Mouse (Mus musculus) heart, embryonic 15.5 days (tissue): ENCODE results near the gene Plagl1. TPM values are rescaled to one million over a fixed set of nuclear protein-coding genes. Genes with fewer than 3 reads are reported as not detected.

ENCODE experiments used
- ATAC-seq: fragments of 200-750 bp; cut with Nextera tagmentation; replicated peaks from 2 replicates; pipeline ENCODE4 v1.8.0; 2017; ENCODE audit warnings: low read depth, moderate TSS enrichment; ENCODE audit not compliant: insufficient number of reproducible peaks, insufficient read depth, low FRiP score
- H3K27ac ChIP-seq: fragments of 300-500 bp; sonication (generic); 2 replicates; pipeline ENCODE4 v1.5.1; 2015; ENCODE audit warnings: mild to moderate bottlenecking, inconsistent platforms
- H3K27me3 ChIP-seq: fragments of 300-500 bp; sonication (generic); 2 replicates; pipeline ENCODE4 v1.6.1; 2015; ENCODE audit warnings: inconsistent platforms
- H3K36me3 ChIP-seq: fragments of 300-500 bp; sonication (generic); 2 replicates; pipeline ENCODE4 v1.6.1; 2015; ENCODE audit warnings: mild to moderate bottlenecking, inconsistent platforms
- H3K4me1 ChIP-seq: fragments of 300-500 bp; sonication (generic); replicated peaks from 2 replicates; pipeline ENCODE4 v1.6.1; 2015; ENCODE audit warnings: inconsistent platforms
- H3K4me2 ChIP-seq: fragments of 300-500 bp; sonication (generic); 2 replicates; pipeline ENCODE4 v1.6.1; 2015; ENCODE audit warnings: inconsistent platforms, mild to moderate bottlenecking, moderate library complexity
- H3K4me3 ChIP-seq: fragments of 300-500 bp; sonication (generic); 2 replicates; pipeline ENCODE4 v1.5.1; 2015; ENCODE audit warnings: mild to moderate bottlenecking, inconsistent platforms
- H3K9ac ChIP-seq: fragments of 300-500 bp; sonication (generic); 2 replicates; pipeline ENCODE4 v1.6.1; 2015; ENCODE audit warnings: mild to moderate bottlenecking, inconsistent platforms
- H3K9me3 ChIP-seq: fragments of 300-500 bp; sonication (generic); replicated peaks from 2 replicates; pipeline ENCODE4 v1.6.1; 2016; ENCODE audit warnings: inconsistent platforms
- WGBS: fragments of 180-500 bp; shearing (Covaris S2); methylation state at CpG from one replicate; pipeline ENCODE4 v1.1.7; 2015; ENCODE audit warnings: mixed read lengths; 5-methylcytosine and 5-hydroxymethylcytosine counted together
- polyA plus RNA-seq: library from polyadenylated mRNA; unstranded; fragments of >200 nt; fragmentation: Nextera tagmentation; extraction: Ambion mirVana; gene quantifications from 2 replicates; pipeline ENCODE4 v1.2.1, GENCODE M21; 2015

The Plagl1 gene
- polyA plus RNA-seq, 1 experiment from 2014 or later, result 165 TPM

DNA sequence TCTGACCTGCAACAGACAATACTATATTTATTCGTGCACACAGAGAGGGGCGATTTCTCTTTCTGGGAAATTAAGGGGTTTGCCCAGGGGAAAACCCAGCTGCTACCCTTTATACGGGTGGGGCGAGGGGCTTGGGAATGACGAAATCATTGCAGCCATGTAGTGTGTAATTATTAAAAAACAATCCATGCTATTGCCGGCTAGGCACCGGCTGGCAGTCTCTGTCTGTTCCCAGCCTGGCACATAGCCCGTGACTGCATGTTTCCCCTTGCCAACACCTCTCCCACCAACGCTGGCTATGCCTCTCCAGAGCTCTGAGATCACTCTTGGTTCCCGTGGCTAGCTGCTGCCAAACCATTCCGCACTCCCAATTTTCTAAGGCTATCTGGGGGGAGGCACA is 15.6 kb upstream of the Plagl1 start:
- no peaks in the 10 kb centered on the region for H3K4me1 ChIP-seq
- H3K27me3 ChIP-seq, result no peaks in the 10 kb centered on the region
- no peaks in the 10 kb centered on the region for H3K9me3 ChIP-seq
- WGBS, result 80% methylated on average over 11 of the region's 11 CpGs
- H3K9ac ChIP-seq, result no peak overlapping the region
- H3K4me3 ChIP-seq, result no peak overlapping the region
- H3K36me3 ChIP-seq, result no peaks in the 10 kb centered on the region
- ATAC-seq, result no peak
- H3K4me2 ChIP-seq, result no peak overlapping the region
- H3K27ac ChIP-seq, result no peak overlapping the region

DNA sequence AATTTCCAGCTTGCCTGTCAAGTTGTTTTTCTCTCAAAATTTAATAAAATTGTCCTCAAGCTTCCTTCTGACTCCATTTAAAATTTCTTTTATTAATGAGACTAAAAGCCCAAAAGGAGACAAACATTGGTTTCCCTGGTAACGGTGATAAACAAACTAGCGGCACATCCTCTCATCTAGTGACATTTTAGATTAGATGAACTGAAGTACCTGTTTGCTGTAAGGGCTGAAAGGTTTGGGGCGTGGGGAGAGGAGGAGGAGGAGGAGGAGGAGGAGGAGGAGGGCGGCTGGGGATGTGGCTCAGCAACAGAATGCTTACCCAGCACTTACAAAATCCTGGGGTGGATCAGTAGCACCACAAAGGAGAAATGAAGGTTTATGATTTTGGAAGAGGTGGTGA is 12.5 kb upstream of the Plagl1 start:
- Histone ChIP-seq H3K4me3 (no peak overlapping the region), H3K4me1 (no peaks in the 10 kb centered on the region), H3K36me3 (no peaks in the 10 kb centered on the region), H3K4me2 (no peak overlapping the region), H3K27ac (no peak overlapping the region), H3K9me3 (no peaks in the 10 kb centered on the region), H3K9ac (no peak overlapping the region), H3K27me3 (no peaks in the 10 kb centered on the region)
- no peak for ATAC-seq
- 42% methylated on average over 4 of the region's 4 CpGs for WGBS

DNA sequence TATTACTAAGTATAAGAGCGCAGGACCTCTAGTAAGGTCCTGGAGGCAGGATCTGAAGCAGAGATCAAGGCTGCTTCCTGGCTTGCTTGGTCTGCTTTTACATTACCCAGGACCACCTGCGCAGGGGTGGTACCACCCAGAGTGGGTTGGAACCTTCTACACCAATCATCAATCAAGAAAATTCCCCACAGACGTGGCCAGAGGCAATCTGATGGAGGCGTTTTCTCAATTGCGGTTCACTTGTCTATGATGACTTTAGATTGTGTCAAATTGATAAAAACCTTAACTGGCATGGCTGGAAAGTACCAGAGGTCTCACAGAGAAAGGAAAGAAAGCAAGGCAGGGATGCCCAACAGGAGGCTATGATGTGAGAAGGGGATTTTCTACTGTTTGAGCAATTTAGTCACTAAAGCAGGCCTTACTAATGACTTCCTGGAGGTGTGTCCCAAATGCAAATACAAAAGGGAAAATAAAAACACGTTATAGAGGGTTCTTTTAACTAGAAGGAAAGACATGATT is 3.4 kb upstream of the Plagl1 start:
- Histone ChIP-seq H3K4me2 (no peak overlapping the region), H3K4me1 (peaks cover 7% of the 10 kb centered on the region), H3K36me3 (no peaks in the 10 kb centered on the region), H3K27ac (no peak overlapping the region), H3K27me3 (peaks cover 16% of the 10 kb centered on the region), H3K4me3 (no peak overlapping the region), H3K9ac (no peak overlapping the region), H3K9me3 (no peaks in the 10 kb centered on the region)
- 78% methylated on average over 6 of the region's 6 CpGs for WGBS
- ATAC-seq, result no peak

DNA sequence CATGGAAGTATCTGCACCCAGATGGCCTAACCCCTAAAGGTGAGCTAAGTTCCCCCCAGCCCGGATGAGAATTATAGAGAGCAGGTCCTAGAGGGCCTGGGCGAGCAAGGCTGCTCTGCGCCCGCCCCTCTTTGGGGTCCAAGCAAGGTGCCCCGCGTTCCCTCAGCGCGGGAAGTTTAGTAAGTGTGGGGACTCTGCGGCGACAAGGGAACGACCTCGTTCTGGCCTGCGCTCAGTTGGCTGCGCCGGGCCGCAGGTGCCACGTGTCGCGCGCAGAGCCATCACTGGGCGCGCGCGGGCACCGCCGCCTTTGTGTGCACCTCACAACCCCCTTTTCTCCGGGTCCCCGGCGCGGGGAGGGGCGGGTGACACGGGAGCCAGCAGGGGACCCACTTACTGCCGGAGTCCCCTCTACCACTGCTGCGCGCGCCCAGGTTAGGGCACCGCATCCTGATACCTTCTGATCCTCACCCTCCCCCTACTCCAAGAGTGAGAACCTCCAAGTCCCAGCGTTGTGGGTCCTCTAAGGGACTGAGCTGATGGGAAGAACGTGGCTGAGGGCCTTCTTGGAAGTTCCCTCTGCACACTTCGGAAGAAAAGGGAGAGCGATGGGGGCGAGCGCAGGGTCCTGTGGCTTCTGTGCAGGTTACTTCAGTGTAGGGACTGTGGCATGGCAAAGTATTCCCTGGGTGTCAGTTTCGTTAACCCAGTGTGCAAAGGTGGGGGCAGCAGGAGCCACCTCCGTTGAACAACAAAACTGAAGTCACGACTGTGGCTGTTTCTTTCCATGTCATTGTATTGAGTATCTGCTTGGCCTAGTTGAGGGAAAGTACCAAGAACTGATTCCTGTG is 742 bp downstream of the Plagl1 start:
- peaks cover 7% of the 10 kb centered on the region for H3K4me1 ChIP-seq
- peak; percentile 50; the same call in 1 of the 2 replicates for ATAC-seq
- 17% methylated on average over 46 of the region's 46 CpGs for WGBS
- peak overlapping the region; percentile 41; the same call in 1 of the 2 replicates for H3K9ac ChIP-seq
- peak overlapping the region; percentile 46 for H3K4me3 ChIP-seq
- peaks cover 21% of the 10 kb centered on the region for H3K27me3 ChIP-seq
- H3K27ac ChIP-seq, result no peak overlapping the region
- H3K4me2 ChIP-seq, result peak overlapping the region; percentile 90
- no peaks in the 10 kb centered on the region for H3K9me3 ChIP-seq
- no peaks in the 10 kb centered on the region for H3K36me3 ChIP-seq

DNA sequence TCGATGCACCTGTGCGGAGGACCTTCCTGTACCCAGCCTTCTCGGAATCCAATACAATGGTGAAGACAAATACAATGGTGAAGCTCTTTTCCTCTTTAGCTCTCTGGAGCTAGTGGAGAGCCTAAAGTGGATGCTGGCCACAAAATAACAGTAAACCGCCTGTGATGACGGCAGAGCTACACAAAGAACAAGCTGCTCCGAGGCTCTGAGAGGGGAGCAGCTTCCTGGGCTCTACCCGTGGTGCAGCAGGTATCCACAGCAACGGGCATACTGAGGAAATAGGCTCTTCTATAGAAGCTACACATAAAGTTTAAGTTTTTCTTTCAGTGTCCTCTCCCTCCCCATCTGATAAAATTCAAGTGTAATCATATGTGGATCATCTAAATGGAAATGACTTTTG is 2.1 kb downstream of the Plagl1 start:
- H3K9ac ChIP-seq, result no peak overlapping the region
- H3K4me3 ChIP-seq, result no peak overlapping the region
- no peaks in the 10 kb centered on the region for H3K9me3 ChIP-seq
- no peaks in the 10 kb centered on the region for H3K36me3 ChIP-seq
- 58% methylated on average over 8 of the region's 8 CpGs for WGBS
- H3K27ac ChIP-seq, result no peak overlapping the region
- peaks cover 7% of the 10 kb centered on the region for H3K4me1 ChIP-seq
- H3K4me2 ChIP-seq, result no peak overlapping the region
- H3K27me3 ChIP-seq, result peaks cover 21% of the 10 kb centered on the region
- ATAC-seq, result no peak

DNA sequence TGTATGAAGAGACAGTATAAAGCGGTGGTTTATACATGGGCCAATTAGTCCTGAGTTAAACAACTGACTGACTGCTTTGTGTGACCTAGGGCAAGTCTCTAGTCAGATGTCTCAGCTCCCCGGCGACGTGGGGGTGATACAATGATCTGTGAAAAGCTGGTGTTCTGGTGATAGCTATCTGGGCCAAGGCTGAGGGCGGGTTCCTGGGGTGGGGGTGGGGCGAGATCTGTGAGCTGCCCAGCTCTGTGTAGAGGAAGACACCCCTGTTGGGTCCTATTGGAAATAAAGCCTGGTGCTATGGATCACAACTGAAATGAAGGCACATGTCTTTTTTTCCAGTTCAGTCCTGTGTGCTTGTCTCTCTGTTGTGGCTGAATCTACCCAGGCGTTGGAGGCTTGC is 3.2 kb downstream of the Plagl1 start:
- Histone ChIP-seq H3K4me2 (no peak overlapping the region), H3K4me1 (peaks cover 7% of the 10 kb centered on the region), H3K36me3 (no peaks in the 10 kb centered on the region), H3K9ac (no peak overlapping the region), H3K27ac (no peak overlapping the region), H3K9me3 (no peaks in the 10 kb centered on the region), H3K4me3 (no peak overlapping the region), H3K27me3 (peaks cover 21% of the 10 kb centered on the region)
- 42% methylated on average over 7 of the region's 7 CpGs for WGBS
- no peak for ATAC-seq

DNA sequence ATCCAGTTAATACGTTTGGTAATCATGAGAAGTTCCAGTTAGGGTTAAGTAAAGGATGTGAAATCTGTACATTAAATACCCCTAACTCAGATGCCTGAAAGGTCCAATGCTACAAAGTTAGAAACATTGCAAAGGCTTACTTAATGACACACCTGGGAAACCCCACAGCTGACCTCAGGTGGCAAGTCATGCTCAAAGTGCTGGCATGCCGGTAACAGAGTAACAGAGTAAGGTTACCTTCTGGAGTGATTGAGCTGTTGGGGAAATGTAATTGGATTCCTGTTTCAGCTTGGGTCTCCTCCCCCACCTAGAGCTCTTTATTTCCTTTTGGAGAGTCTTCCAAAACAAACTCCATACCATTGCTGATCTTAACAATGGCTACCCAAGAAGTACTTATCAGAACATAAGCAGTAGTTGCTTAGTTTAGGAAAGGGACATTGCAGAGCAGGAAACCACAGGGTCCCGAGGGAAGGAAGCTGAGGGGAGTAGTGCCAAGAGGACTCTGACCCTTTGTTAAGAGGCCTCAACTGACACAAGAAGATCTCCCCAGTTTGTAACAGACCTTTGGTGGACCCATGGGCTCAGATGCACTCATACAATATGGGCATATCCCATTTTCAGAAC is 4.9 kb downstream of the Plagl1 start:
- ATAC-seq, result peak; percentile 69
- H3K27me3 ChIP-seq, result peaks cover 21% of the 10 kb centered on the region
- no peaks in the 10 kb centered on the region for H3K9me3 ChIP-seq
- H3K4me3 ChIP-seq, result no peak overlapping the region
- H3K4me2 ChIP-seq, result no peak overlapping the region
- H3K4me1 ChIP-seq, result peaks cover 7% of the 10 kb centered on the region
- no peaks in the 10 kb centered on the region for H3K36me3 ChIP-seq
- H3K27ac ChIP-seq, result peak overlapping the region; percentile 45
- no peak overlapping the region for H3K9ac ChIP-seq
- 42% methylated on average over 3 of the region's 3 CpGs for WGBS

DNA sequence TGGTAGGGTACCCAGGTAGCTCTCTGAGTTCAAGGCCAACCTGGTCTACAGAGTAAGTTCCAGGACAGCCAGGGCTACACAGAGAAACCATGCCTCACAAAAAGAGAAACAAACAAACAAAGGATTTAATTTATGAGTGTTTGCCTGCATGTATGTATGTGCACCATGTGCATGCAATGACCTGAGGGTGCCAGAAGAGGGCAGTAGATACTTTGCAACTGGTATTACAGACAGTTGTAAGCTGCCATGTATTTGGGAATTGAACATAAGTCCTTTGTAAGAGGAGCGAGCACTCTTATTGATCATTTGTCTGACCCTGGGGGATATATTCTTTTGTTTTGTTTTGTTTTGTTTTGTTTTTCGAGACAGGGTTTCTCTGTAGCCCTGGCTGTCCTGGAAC is 10.7 kb downstream of the Plagl1 start:
- H3K27ac ChIP-seq, result no peak overlapping the region
- no peak overlapping the region for H3K9ac ChIP-seq
- no peaks in the 10 kb centered on the region for H3K9me3 ChIP-seq
- H3K27me3 ChIP-seq, result no peaks in the 10 kb centered on the region
- H3K4me3 ChIP-seq, result no peak overlapping the region
- H3K4me2 ChIP-seq, result no peak overlapping the region
- ATAC-seq, result no peak
- no peaks in the 10 kb centered on the region for H3K4me1 ChIP-seq
- whole genome bisulfite sequencing, result 89% methylated on average over 2 of the region's 2 CpGs
- no peaks in the 10 kb centered on the region for H3K36me3 ChIP-seq

DNA sequence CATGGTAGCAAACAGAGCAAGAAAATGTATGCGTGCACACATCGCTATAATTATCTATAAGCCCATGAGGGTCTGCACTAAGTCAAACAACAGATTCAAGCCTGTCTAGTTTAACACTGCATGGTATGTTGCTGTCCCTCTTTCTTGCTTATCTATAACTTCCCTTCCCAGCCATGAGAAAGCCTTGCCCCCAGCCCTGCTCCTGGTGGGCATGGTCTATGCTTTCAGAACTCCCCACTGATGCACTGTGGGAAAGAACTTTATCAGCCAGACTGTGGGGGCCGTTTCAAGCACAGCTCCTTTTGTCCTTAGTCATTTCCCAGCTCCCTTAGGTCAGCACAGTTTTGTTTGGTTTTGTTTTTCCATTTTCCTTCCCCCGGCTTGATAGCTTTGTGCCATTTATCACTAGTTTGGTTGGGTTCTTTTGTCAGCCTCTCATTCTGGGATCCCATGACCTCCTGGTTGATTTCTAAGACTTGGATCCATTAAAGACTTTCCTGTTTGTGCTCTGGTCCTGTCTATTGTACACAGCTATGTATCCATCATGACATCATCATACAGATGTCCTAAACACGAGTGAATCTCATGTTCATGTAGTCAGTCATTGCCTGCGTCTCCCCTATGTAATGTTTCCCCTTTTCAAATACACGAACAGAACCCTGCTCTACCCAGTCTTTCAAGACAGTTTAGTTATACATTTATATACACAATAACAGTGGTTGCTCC is 16.7 kb downstream of the Plagl1 start:
- WGBS, result 28% methylated on average over 7 of the region's 7 CpGs
- no peaks in the 10 kb centered on the region for H3K9me3 ChIP-seq
- H3K9ac ChIP-seq, result no peak overlapping the region
- no peaks in the 10 kb centered on the region for H3K36me3 ChIP-seq
- peak; percentile 87 for ATAC-seq
- no peak overlapping the region for H3K4me2 ChIP-seq
- peak overlapping the region; percentile 48 for H3K27ac ChIP-seq
- no peaks in the 10 kb centered on the region for H3K27me3 ChIP-seq
- no peak overlapping the region for H3K4me3 ChIP-seq
- peaks cover 8% of the 10 kb centered on the region for H3K4me1 ChIP-seq

DNA sequence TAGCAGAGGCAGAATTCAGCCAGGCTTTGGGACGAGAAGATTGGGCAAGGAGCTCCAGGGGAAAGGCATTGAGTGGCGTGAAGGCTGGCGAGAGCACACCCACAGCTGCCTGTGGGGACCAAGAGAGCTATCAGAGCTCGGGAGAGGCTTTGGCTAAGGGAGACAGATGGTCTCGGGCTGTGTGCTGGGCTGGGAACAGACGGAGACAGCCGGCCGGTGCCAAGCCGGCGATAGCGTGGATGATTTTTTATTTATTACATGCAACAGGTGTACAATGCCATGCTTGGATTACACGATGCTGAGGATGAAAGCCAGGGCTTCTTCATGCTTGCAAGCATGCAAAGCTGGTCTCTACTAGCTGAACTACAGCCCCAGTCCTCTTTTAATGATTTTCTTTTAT is 22.2 kb downstream of the Plagl1 start:
- no peak overlapping the region for H3K4me2 ChIP-seq
- H3K4me1 ChIP-seq, result peaks cover under 1% of the 10 kb centered on the region
- 79% methylated on average over 12 of the region's 12 CpGs for WGBS
- no peaks in the 10 kb centered on the region for H3K36me3 ChIP-seq
- H3K9me3 ChIP-seq, result no peaks in the 10 kb centered on the region
- ATAC-seq, result no peak
- H3K27me3 ChIP-seq, result no peaks in the 10 kb centered on the region
- H3K4me3 ChIP-seq, result no peak overlapping the region
- no peak overlapping the region for H3K9ac ChIP-seq
- H3K27ac ChIP-seq, result no peak overlapping the region
